Mouse (Mus musculus) G1E (cell line): ENCODE measurements around the gene Hectd2.

Experiments
- CTCF ChIP-seq: IDR thresholded peaks from 2 replicates; pipeline ENCODE4 v1.5.1; 2012; ENCODE audit warnings: low read depth, low read length, inconsistent platforms, mixed read lengths
- POLR2AphosphoS5 ChIP-seq: IDR thresholded peaks from 2 replicates; pipeline ENCODE4 v1.6.1; 2012; ENCODE audit warnings: low read depth, low read length, inconsistent platforms; ENCODE audit not compliant: insufficient replicate concordance

DNA sequence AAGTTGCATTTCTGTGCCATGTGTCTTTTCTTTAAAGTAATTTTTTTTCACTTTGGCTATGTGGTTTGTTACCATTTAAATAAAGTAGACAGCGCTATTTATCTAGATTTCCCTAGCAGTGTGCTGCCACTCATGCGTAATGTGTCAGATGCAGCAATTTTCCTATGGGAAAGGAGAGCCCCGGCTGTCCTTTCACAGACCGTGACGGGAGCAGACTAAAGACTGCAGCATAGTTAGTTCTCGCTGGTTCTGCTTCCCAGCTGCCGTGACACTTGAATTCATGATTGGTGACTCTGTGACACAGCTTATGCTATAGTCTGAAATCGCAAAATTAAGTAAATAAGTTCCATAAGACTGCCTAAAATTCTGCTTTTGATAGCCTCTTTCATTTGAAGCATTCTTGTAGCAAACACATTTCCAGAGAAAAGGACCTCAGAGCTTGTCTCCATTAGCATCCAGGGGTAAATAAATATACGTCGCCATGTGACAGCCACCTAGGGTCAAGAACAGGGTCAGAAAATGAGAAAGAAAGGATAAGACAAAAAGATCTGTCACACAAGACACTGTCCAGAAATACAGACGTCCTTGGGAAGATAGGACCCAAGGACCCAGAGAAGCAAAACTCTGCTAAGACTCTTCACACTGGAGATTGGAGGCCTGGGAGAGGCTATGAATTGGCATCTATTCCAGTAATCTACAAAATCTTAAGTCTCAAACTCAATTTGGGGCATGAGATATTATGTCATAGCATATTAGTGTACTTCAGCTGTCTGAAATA, 48.3 kb downstream of the Hectd2 start:
- no peak for TF ChIP-seq CTCF
- TF ChIP-seq POLR2AphosphoS5 = no peak
